In the genomic region with DNA sequence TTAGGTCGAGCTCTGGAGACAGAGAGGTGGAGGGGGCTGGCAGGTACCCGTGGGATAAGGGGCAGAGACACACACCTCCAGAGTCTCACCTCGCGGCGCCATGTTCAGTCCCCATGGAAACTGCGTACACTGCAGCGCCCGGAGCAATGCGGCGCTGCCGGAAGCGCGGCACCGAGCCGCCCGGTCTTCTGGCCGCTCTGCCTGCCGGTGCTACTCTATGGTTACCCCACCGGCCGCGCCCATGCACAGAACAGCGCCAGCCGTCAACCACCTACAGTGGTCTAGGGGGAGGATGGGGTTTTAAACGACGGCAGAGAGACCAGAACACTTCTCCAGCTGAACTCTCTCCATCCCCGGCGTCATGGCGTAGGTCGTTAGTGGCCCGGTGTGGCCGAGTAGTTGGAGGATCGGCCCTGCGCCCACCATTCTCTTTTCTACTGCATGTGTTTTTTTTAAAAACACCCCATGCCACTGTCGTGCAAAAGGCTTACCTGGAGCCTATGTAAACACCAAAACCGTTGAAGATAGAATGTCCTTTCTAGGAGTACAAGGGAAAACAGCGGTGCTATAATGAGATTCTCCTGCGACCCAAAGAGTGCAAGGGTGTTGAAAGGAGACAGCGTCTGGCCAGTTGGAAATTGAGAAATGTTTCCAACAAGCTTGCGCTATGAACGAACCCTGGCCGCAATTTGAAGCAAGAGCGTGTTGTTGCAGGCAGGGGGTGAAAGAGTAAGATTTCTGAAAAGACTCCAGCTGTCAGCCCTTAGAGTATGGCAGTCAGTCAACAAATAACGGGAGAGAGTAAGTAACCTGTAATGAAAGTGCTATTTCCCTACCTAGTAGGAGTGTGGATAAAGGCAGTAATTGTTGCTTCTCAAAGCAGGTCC, we compare ENCODE assay signal across 8 mouse cellular contexts. TPM values are rescaled to one million over a fixed set of nuclear protein-coding genes. Genes with fewer than 3 reads are reported as not detected.
DNase-seq lines count a peak whose midpoint lies in the region; ATAC-seq lines count a peak whose summit lies in the region.

A gene (minus strand): TSS at position 615 of the 887 bp plus-strand sequence.

- H3K4me1 ChIP-seq in hindbrain, embryonic 11.5 days (replicated peaks; ENCODE audit: control insufficient read depth, insufficient read depth, low read length) = no peaks in the 10 kb centered on the region; the same call in 1 of the 2 replicates

- H3K9me3 ChIP-seq in hindbrain, embryonic 11.5 days (ENCODE audit: control insufficient read depth, low read length) = no peaks in the 10 kb centered on the region

- H3K4me2 ChIP-seq in hindbrain, embryonic 11.5 days (replicated peaks; ENCODE audit: low read depth, low read length) = peak within 1 kb of the TSS; percentile 84

- peak within 1 kb of the TSS; percentile 59 for H3K9ac ChIP-seq in hindbrain, embryonic 11.5 days (ENCODE audit: low read depth, low read length)

- no peaks in the 10 kb centered on the region for H3K27me3 ChIP-seq in hindbrain, embryonic 11.5 days (ENCODE audit: control insufficient read depth, insufficient read depth, low read length)

- WGBS in hindbrain, embryonic 11.5 days = 1% methylated on average over 40 of the region's 43 CpGs

- peak within 1 kb of the TSS; percentile 65 for H3K4me3 ChIP-seq in hindbrain, embryonic 11.5 days (ENCODE audit: low read depth, low read length)

- no peaks in the 10 kb centered on the region for H3K36me3 ChIP-seq in hindbrain, embryonic 11.5 days (ENCODE audit: control insufficient read depth, insufficient read depth, low read length)

- H3K27ac ChIP-seq in hindbrain, embryonic 11.5 days (ENCODE audit: low read depth, low read length) = peak within 1 kb of the TSS; percentile 79

- peak; percentile 98 for ATAC-seq in hindbrain, embryonic 11.5 days (ENCODE audit: low FRiP score)

- DNase-seq in MN1 (ENCODE audit: low spot score) = peak; percentile 74
- peak; percentile 83 for DNase-seq in cerebellum, adult 9-10 months
- DNase-seq in frontal cortex, adult 2 months (ENCODE audit: extremely low spot score in 1 of 2, low spot score in 1 of 2) = peak; percentile 63 to 87
- DNase-seq in hindbrain, embryonic 11.5 days (ENCODE audit: low spot score) = peak; percentile 84
- peak; percentile 78 to 83 for DNase-seq in layer of hippocampus, postnatal 14 days (ENCODE audit: low spot score in 2 of 2)
- DNase-seq in lung, postnatal 14 days = peak; percentile 85
- DNase-seq in retina, adult 2 months (ENCODE audit: low read depth, low spot score) = peak; percentile 66
- peak; percentile 88 to 90 for DNase-seq in thymus, postnatal 36 days

RNA-seq across cellular contexts. Expression of the gene that starts here (rescaled TPM):
- polyA plus RNA-seq in frontal cortex, adult 2 months (2012; rRNA removed) = 21.4 and 22.2 TPM in 2 replicates
- 61.2 and 63.7 TPM in 2 replicates for polyA plus RNA-seq in hindbrain, embryonic 11.5 days (2014; fragmentation: Nextera tagmentation; extraction: Ambion mirVana)
- total RNA-seq in layer of hippocampus, postnatal 14 days (2021) = 10 to 100 TPM; 10.1 to 11.8 TPM

Comparison
In these comparisons a context has a peak if more than half of its experiments do, and no peak if none do; other contexts are left out.
1. Peak in every context shown above with its lines: DNase-seq, ATAC-seq, H3K4me3 ChIP-seq and H3K27ac ChIP-seq.